Mouse (Mus musculus) forebrain, embryonic 12.5 days (tissue): ENCODE results near the gene Nin. TPM values are rescaled to one million over a fixed set of nuclear protein-coding genes. Genes with fewer than 3 reads are reported as not detected.
"Not testable (repeated sequence)": the region's sequence is repeated elsewhere in the genome, so short reads cannot be mapped to it uniquely, and the experiment has no call there.

Experiments
- ATAC-seq: fragments of 200-750 bp; cut with Nextera tagmentation; 2 replicates; pipeline ENCODE4 v1.8.0; 2017; ENCODE audit warnings: moderate TSS enrichment; ENCODE audit not compliant: low FRiP score
- H3K27ac ChIP-seq: fragments of 300-500 bp; sonication (generic); 2 replicates; pipeline ENCODE4 v1.5.1; 2016; ENCODE audit warnings: mild to moderate bottlenecking
- H3K27me3 ChIP-seq: fragments of 300-500 bp; sonication (generic); 2 replicates; pipeline ENCODE4 v1.6.1; 2016; ENCODE audit warnings: mild to moderate bottlenecking
- H3K36me3 ChIP-seq: fragments of 300-500 bp; sonication (generic); replicated peaks from 2 replicates; pipeline ENCODE4 v1.6.1; 2016; ENCODE audit warnings: mild to moderate bottlenecking
- H3K4me1 ChIP-seq: fragments of 300-500 bp; sonication (generic); 2 replicates; pipeline ENCODE4 v1.6.1; 2016
- H3K4me2 ChIP-seq: fragments of 300-500 bp; sonication (generic); 2 replicates; pipeline ENCODE4 v1.6.1; 2016; ENCODE audit warnings: mild to moderate bottlenecking, moderate library complexity
- H3K4me3 ChIP-seq: fragments of 300-500 bp; sonication (generic); replicated peaks from 2 replicates; pipeline ENCODE4 v1.5.1; 2016; ENCODE audit warnings: mild to moderate bottlenecking
- H3K9ac ChIP-seq: fragments of 300-500 bp; sonication (generic); 2 replicates; pipeline ENCODE4 v1.6.1; 2016; ENCODE audit warnings: mild to moderate bottlenecking
- H3K9me3 ChIP-seq: fragments of 300-500 bp; sonication (generic); 2 replicates; pipeline ENCODE4 v1.6.1; 2016
- WGBS: fragments of 180-500 bp; shearing (Covaris S2); methylation state at CpG from one replicate; pipeline ENCODE4 v1.1.7; 2016; 5-methylcytosine and 5-hydroxymethylcytosine counted together
- polyA plus RNA-seq: library from polyadenylated mRNA; unstranded; fragments of >200 nt; fragmentation: Nextera tagmentation; extraction: Ambion mirVana; gene quantifications from 2 replicates; pipeline ENCODE4 v1.2.1, GENCODE M21; 2016

Gene Nin
- polyA plus RNA-seq = 12.7 and 15.5 TPM in 2 replicates

GRCm38 (mm10) chr12:70113351-70113750 is at the start of gene Nin:
Nin (minus strand) TSS chr12:70113717.
- peaks cover 20% of the 10 kb centered on the region for H3K4me1 ChIP-seq
- H3K4me2 ChIP-seq = no peak within 1 kb of the TSS
- no peak for ATAC-seq
- no peaks in the 10 kb centered on the region for H3K9me3 ChIP-seq
- no peak within 1 kb of the TSS for H3K9ac ChIP-seq
- no peaks in the 10 kb centered on the region for H3K36me3 ChIP-seq
- no peak within 1 kb of the TSS for H3K27ac ChIP-seq
- 54% methylated on average over 11 of the region's 11 CpGs for WGBS
- peaks cover 47% of the 10 kb centered on the region for H3K27me3 ChIP-seq
- no peak within 1 kb of the TSS for H3K4me3 ChIP-seq

- no peaks in the 10 kb centered on the region for H3K4me1 ChIP-seq
- H3K4me3 ChIP-seq = no peak overlapping the region
- H3K36me3 ChIP-seq = no peaks in the 10 kb centered on the region
- WGBS = 86% methylated on average over 5 of the region's 5 CpGs
- ATAC-seq = no peak
- H3K27me3 ChIP-seq = no peaks in the 10 kb centered on the region
- no peaks in the 10 kb centered on the region for H3K9me3 ChIP-seq
- no peak overlapping the region for H3K4me2 ChIP-seq
- H3K9ac ChIP-seq = no peak overlapping the region
- H3K27ac ChIP-seq = no peak overlapping the region
These were observed 47.5 kb upstream of the Nin start for GRCm38 (mm10) chr12:70161057-70161456.

DNA sequence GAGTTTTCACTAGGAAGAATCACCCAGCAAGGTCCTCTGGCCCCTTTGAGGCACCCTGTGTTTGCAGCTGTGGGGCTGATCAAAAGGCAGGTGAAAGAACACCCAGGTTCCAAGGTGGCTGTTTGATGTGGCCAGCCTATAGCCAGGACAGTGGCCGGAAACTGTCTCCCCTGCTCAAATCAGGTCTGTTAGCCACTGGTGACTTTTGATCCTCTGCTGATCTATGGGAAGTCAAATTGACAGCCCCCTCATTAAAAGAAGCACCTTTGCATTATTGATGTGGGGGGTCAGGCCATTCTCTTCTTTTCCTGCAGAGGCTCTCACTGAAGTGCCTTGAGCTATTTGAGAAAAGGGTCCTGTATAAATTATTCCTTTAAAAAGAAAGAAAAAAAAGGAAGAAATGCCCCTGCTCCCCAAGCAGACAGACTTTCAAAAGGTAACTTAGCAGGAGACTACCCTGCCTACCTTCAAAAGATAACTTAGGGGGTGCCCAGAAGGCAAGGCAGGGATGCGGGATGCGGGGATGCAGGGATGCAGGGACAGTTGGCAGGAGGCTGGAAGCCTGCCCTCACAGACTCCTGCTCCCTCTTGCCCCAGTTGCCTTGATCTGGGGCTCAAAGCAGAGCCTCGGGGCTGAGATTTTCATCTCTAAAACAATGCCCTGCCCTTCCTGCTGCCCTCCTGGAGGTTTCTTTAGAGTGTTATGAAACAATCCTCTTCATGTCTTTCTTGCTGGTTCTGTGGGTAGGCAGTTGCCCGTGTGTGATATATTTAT is 44.0 kb upstream of the Nin start:
- no peak overlapping the region for H3K4me2 ChIP-seq
- H3K4me3 ChIP-seq = no peak overlapping the region
- H3K27ac ChIP-seq = no peak overlapping the region
- 56% methylated on average over 5 of the region's 5 CpGs for WGBS
- H3K36me3 ChIP-seq = no peaks in the 10 kb centered on the region
- H3K9me3 ChIP-seq = no peaks in the 10 kb centered on the region
- H3K4me1 ChIP-seq = no peaks in the 10 kb centered on the region
- ATAC-seq = no peak
- no peaks in the 10 kb centered on the region for H3K27me3 ChIP-seq
- H3K9ac ChIP-seq = no peak overlapping the region

DNA sequence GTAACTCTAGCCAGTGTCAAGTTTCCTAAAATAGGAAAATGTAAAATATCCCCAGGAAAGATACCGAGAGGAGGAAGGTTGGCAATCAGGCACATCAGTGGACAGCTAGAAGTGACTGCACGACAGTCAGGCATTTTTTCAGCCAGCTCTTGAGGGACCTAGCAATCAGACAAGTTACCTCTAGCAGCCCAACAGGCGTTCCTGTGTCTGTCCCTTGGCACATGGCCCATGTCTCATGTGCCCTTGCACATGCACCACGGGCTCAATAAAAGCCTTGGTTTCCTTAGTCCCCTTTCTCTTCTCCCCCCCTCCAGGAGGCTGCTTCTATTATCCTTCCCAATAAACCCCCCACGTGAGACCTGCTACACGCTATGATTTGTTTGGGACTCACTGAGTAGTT is 42.7 kb upstream of the Nin start:
- no peak overlapping the region for H3K27ac ChIP-seq
- no peaks in the 10 kb centered on the region for H3K4me1 ChIP-seq
- H3K27me3 ChIP-seq = no peaks in the 10 kb centered on the region
- no peak for ATAC-seq
- no peak overlapping the region for H3K9ac ChIP-seq
- WGBS = 80% methylated on average over 6 of the region's 6 CpGs
- no peak overlapping the region for H3K4me3 ChIP-seq
- H3K36me3 ChIP-seq = no peaks in the 10 kb centered on the region
- no peak overlapping the region for H3K4me2 ChIP-seq
- no peaks in the 10 kb centered on the region for H3K9me3 ChIP-seq

DNA sequence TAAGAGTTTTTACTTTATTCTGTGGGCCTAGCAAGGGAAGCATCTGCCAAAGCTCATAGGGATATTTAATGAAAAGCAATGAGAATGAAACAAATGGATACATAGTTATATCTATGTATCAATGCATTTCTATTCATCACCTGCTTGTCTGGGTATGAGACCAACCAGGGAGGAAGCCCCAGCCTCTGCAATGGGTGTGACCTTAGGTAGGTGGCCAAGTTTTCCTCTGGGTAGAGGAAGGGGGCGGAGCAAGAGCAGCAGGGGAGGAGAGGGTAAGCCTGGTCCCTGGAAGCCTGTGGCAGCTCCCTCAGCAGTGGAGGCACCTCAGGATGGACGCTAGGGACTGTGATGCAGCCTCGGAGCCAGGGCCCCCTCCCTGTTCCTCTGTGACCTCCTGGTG is 40.3 kb upstream of the Nin start, which contains the start of gene Abhd12b:
Abhd12b (plus strand) TSS at position 301 of the 400 bp plus-strand sequence.
- no peak for ATAC-seq
- Histone ChIP-seq H3K9me3 (no peaks in the 10 kb centered on the region), H3K4me1 (peaks cover 1% of the 10 kb centered on the region), H3K36me3 (no peaks in the 10 kb centered on the region), H3K27ac (no peak within 1 kb of the TSS), H3K27me3 (peaks cover 1% of the 10 kb centered on the region; the same call in 1 of the 2 replicates), H3K4me2 (no peak within 1 kb of the TSS), H3K9ac (no peak within 1 kb of the TSS), H3K4me3 (no peak within 1 kb of the TSS)
- WGBS = 56% methylated on average over 3 of the region's 3 CpGs

- Histone ChIP-seq H3K4me3 (no peak overlapping the region), H3K4me2 (peak overlapping the region; percentile 45), H3K36me3 (no peaks in the 10 kb centered on the region), H3K9me3 (no peaks in the 10 kb centered on the region), H3K9ac (no peak overlapping the region), H3K27me3 (peaks cover 3% of the 10 kb centered on the region; the same call in 1 of the 2 replicates), H3K27ac (no peak overlapping the region), H3K4me1 (peaks cover 11% of the 10 kb centered on the region)
- 12% methylated on average over 11 of the region's 11 CpGs for WGBS
- ATAC-seq = peak; percentile 44; the same call in 1 of the 2 replicates
These were observed 35.2 kb upstream of the Nin start for GRCm38 (mm10) chr12:70148631-70149265.

DNA sequence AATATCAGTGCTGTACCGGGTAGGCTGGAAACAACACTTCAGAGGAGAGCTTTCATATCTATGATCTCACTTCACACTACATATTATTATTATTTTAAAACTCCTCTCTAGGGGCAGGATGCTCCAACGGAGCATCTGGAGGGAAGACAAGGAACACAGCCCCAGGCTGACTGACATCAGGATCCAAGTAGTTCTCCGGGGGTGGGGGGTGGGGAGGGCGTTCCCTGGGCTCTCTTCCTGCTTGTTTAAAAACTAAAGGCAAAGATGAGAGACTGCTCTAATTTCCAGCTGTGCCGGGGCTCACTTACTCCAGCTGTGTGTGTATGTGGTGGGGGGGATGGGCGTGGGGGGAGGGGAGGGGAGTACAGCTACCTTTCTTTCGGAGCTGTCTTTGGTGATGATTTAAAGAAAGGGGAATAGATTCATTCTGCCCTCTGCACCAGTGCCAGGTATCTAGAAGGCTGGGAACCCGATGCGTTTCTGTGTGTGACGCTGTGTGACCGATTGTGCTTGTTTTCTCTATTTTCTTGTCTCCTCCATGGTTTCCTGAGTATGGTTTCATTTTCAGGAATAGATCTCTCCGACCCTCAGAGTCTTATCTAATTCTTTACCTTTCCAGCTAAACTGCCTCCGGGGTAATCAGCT is 34.6 kb upstream of the Nin start:
- peak overlapping the region; percentile 45 for H3K4me2 ChIP-seq

DNA sequence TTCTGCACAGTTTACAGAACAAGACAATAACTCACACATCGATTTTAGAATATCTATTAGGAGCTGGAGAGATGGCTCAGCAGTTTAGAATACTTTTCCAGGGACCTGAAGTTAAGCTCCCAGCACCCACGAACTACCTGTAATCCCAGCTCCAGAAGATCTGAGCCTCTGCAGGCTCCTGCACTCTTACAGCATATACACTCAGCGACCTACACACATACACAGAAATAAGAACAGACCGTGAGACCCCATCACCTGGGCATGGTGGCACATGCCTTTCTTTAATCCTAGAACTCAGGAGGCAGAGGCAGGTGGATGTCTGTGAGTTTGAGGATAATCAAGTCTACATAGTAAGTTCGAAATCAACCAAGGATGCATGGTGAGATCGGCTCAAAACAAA is 32.1 kb upstream of the Nin start:
- Histone ChIP-seq H3K9ac (no peak overlapping the region), H3K4me2 (no peak overlapping the region), H3K4me1 (peaks cover 11% of the 10 kb centered on the region), H3K9me3 (no peaks in the 10 kb centered on the region), H3K36me3 (no peaks in the 10 kb centered on the region), H3K27me3 (peaks cover 3% of the 10 kb centered on the region; the same call in 1 of the 2 replicates), H3K27ac (no peak overlapping the region), H3K4me3 (no peak overlapping the region)
- no peak for ATAC-seq
- 88% methylated on average over 6 of the region's 6 CpGs for WGBS

More for the DNA sequence above, 34.6 kb upstream of the Nin start:
- Histone ChIP-seq H3K36me3 (no peaks in the 10 kb centered on the region), H3K9me3 (no peaks in the 10 kb centered on the region), H3K4me1 (peaks cover 11% of the 10 kb centered on the region), H3K9ac (peak overlapping the region; percentile 29; the same call in 1 of the 2 replicates), H3K4me3 (peak overlapping the region; percentile 11), H3K27me3 (peaks cover 3% of the 10 kb centered on the region; the same call in 1 of the 2 replicates), H3K27ac (0 out of 2 replicates have a peak overlapping the region, but pooled peaks have one; percentile 13)
- WGBS = 10% methylated on average over 13 of the region's 13 CpGs
- 0 out of 2 replicates have a peak, but pooled peaks have one; percentile 34 for ATAC-seq

- no peak overlapping the region for H3K4me2 ChIP-seq
- H3K9me3 ChIP-seq = no peaks in the 10 kb centered on the region
- H3K4me3 ChIP-seq = no peak overlapping the region
- 47% methylated on average over 20 of the region's 20 CpGs for WGBS
- H3K27ac ChIP-seq = no peak overlapping the region
- peaks cover 11% of the 10 kb centered on the region for H3K4me1 ChIP-seq
- H3K36me3 ChIP-seq = no peaks in the 10 kb centered on the region
- no peak for ATAC-seq
- no peak overlapping the region for H3K9ac ChIP-seq
- peaks cover 3% of the 10 kb centered on the region; the same call in 1 of the 2 replicates for H3K27me3 ChIP-seq
These were observed 31.3 kb upstream of the Nin start for GRCm38 (mm10) chr12:70144637-70145448.

DNA sequence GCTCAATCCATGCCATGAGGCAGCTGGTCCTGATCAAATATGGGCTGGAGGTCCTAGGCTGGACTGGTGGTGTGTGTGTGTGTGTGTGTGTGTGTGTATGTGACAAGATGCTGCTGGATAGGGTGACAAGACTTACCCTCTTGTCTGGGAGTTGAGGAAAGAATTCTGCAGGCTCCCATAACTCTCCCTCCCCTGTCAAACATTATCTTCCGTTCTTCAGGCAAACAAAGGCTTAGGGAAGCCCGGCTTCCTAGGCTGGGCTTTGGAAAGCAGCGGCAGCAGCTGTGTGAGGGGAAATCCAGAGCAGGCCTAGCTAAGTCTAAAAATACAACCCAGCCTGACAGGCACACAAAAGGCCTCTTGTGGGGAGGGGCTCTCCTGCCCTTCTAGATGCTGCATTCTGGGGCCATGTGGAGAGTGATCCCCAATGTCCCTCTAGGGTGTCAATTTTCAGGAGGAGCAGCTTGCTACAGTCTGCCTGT is 30.6 kb upstream of the Nin start:
- H3K36me3 ChIP-seq, H3K4me2 ChIP-seq, H3K9ac ChIP-seq, H3K9me3 ChIP-seq, H3K27ac ChIP-seq, H3K27me3 ChIP-seq, H3K4me3 ChIP-seq: not testable (repeated sequence)
- H3K4me1 ChIP-seq = peaks cover 11% of the 10 kb centered on the region
- WGBS = 10% methylated on average over 3 of the region's 3 CpGs
- ATAC-seq = peak; percentile 42; the same call in 1 of the 2 replicates

DNA sequence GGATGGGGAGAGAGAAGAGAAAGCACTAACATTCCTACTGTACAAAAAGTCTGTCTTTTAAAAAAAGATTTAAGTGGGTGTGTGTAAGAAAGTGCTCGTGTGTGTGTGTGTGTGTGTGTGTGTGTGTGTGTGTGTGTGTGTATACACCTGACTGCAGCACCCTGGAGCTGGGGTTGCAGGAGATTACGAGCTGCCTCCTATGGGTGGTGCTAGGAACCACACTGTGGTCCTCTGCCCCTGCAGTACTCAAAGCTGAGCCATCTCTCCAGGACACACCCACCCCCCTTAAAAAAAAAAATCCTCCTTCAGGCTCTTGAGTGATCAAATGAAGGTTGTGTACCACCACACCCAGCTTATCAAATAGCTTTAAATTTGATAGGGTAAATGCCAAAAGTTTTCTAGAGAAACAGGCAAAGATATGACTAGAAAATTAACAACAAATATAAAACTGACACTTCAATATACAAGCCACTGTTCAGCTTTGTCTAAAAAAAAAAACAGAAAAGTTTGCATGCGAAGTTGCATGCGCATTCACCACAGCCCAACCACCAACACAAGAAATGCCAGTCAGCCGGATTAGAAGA is 27.6 kb upstream of the Nin start:
- Histone ChIP-seq H3K27me3 (no peaks in the 10 kb centered on the region), H3K4me1 (no peaks in the 10 kb centered on the region), H3K27ac (no peak overlapping the region), H3K9me3 (no peaks in the 10 kb centered on the region), H3K4me3 (no peak overlapping the region), H3K9ac (no peak overlapping the region), H3K4me2 (no peak overlapping the region), H3K36me3 (no peaks in the 10 kb centered on the region)
- no peak for ATAC-seq
- 87% methylated on average over 5 of the region's 5 CpGs for WGBS
